Mouse (Mus musculus): ENCODE measurements at regions not wholly inside any gene's neighbourhood (a gene's known extent, or its start where the extent isn't known, plus 50 kb on each side); places are given as distances from the start of the nearest gene placed in this dataset.

DNA sequence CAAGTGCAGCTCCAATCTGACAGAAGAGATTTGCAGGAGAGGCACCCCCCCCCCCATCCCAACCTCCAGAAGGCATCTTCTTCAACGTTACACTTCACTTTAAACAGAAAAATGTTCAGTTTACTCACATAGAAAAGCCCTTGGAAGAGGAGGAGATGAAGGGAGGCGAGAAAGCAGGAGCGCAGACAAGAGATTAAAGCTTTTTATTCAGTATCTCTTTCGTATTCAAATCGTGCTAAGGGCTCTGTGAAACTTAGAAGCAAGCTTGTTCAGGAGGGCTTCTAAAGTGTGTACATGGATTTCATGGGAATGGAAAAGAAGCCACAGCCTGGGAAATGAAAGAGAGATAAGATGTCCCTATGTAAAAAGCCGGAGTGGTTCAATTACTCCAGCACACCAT is 470.2 kb downstream of the Tmem182 start:
- no peak for TF ChIP-seq CTCF (IDR thresholded peaks at IDR 0.05; ENCODE audit: borderline replicate concordance, extremely low read depth, insufficient read depth, insufficient read length)
- TF ChIP-seq POLR2A (IDR thresholded peaks at IDR 0.05; ENCODE audit: borderline replicate concordance, extremely low read depth, insufficient read depth, insufficient read length, poor library complexity, severe bottlenecking): no peak
